Mouse (Mus musculus) adrenal gland, postnatal 36 days (tissue): Measurements from ENCODE around the gene Ubxn10. TPM values are rescaled to one million over a fixed set of nuclear protein-coding genes. Genes with fewer than 3 reads are reported as not detected.

ENCODE experiments used
- DNase-seq, 2 experiments: peaks; one replicate each; pipeline ENCODE4 v3.0.0; 2021; ENCODE audit warnings: mixed read lengths in 1 of 2
- long read RNA-seq, 2 experiments: library from polyadenylated mRNA; stranded (forward); transcript quantifications; one replicate each; pipeline ENCODE4 v2.0.0; 2021; ENCODE audit warnings: borderline sequencing depth in 2 of 2
- total RNA-seq, 2 experiments: library from RNA; stranded (reverse); gene quantifications; 2 replicates each; pipeline ENCODE4 v1.2.3; 2021

The Ubxn10 gene
- total RNA-seq, result under 1 TPM; 0.76 to 0.79 TPM
- long read RNA-seq, experiment 1, result 0 reads
- long read RNA-seq, experiment 2, partial matches to known transcripts, result 0 of 1 reads
- long read RNA-seq, experiment 2, other reads (novel, unspliced or antisense), result 0 of 1 reads

- DNase-seq, result no peak
Observed at GRCm38 (mm10) chr4:138737031-138737430, at the start of gene Ubxn10. Ubxn10 (minus strand) TSS chr4:138737167.

GRCm38 (mm10) chr4:138786141-138786540 is 49.2 kb upstream of the Ubxn10 start:
- peak in 1 of 2 experiments; percentile 46 for DNase-seq

- no peak for DNase-seq
Observed at GRCm38 (mm10) chr4:138785721-138786120, 48.8 kb upstream of the Ubxn10 start.

- DNase-seq, result peak; percentile 16 to 46
Observed at GRCm38 (mm10) chr4:138782098-138782497, 45.1 kb upstream of the Ubxn10 start.

GRCm38 (mm10) chr4:138780300-138780699 is 43.3 kb upstream of the Ubxn10 start:
- DNase-seq, result peak; percentile 31 to 32

- peak in 1 of 2 experiments; percentile 44 for DNase-seq
Observed at GRCm38 (mm10) chr4:138777417-138778407, 40.7 kb upstream of the Ubxn10 start.

- DNase-seq, result no peak
Observed at GRCm38 (mm10) chr4:138775435-138775834, 38.5 kb upstream of the Ubxn10 start, which contains the start of gene Pla2g2d. Pla2g2d (plus strand) TSS chr4:138775735.

GRCm38 (mm10) chr4:138772386-138772785 is 35.4 kb upstream of the Ubxn10 start:
- DNase-seq, result no peak

GRCm38 (mm10) chr4:138771970-138772369 is 35.0 kb upstream of the Ubxn10 start:
- no peak for DNase-seq

GRCm38 (mm10) chr4:138762266-138762665 is 25.3 kb upstream of the Ubxn10 start:
- peak; percentile 19 to 42 for DNase-seq

- peak; percentile 43 to 50 for DNase-seq
Observed at GRCm38 (mm10) chr4:138757416-138757815, 20.4 kb upstream of the Ubxn10 start, which contains the start of gene Pla2g2f. Pla2g2f (minus strand) TSS chr4:138757626.

- no peak for DNase-seq
Observed at GRCm38 (mm10) chr4:138755983-138756382, 19.0 kb upstream of the Ubxn10 start.

GRCm38 (mm10) chr4:138755439-138755838 is 18.5 kb upstream of the Ubxn10 start:
- no peak for DNase-seq

GRCm38 (mm10) chr4:138754432-138754831 is 17.5 kb upstream of the Ubxn10 start:
- no peak for DNase-seq

GRCm38 (mm10) chr4:138753608-138754007 is 16.6 kb upstream of the Ubxn10 start:
- no peak for DNase-seq

GRCm38 (mm10) chr4:138752603-138753002 is 15.6 kb upstream of the Ubxn10 start:
- no peak for DNase-seq

GRCm38 (mm10) chr4:138748369-138749072 is 11.6 kb upstream of the Ubxn10 start:
- DNase-seq, result peak in 1 of 2 experiments; percentile 40

- DNase-seq, result peak; percentile 44 to 49
Observed at GRCm38 (mm10) chr4:138747851-138748250, 10.9 kb upstream of the Ubxn10 start.

GRCm38 (mm10) chr4:138746866-138747265 is 9.9 kb upstream of the Ubxn10 start:
- DNase-seq, result no peak

- DNase-seq, result peak in 1 of 2 experiments; percentile 42
Observed at GRCm38 (mm10) chr4:138745884-138746283, 8.9 kb upstream of the Ubxn10 start.

- DNase-seq, result no peak
Observed at GRCm38 (mm10) chr4:138739136-138739851, 2.3 kb upstream of the Ubxn10 start.

- no peak for DNase-seq
Observed at GRCm38 (mm10) chr4:138734863-138735262, 2.1 kb downstream of the Ubxn10 start.
